Mouse (Mus musculus) midbrain, embryonic 14.5 days (tissue): Measurements from ENCODE around the gene 1110051M20Rik. TPM values are rescaled to one million over a fixed set of nuclear protein-coding genes. Genes with fewer than 3 reads are reported as not detected.
A peak's percentile ranks its signal among the peaks of the same experiment; 100 is the strongest.

Experiments
- ATAC-seq: fragments of 200-750 bp; cut with Nextera tagmentation; 2 replicates; pipeline ENCODE4 v1.8.0; 2017; ENCODE audit warnings: moderate number of reproducible peaks, moderate library complexity; ENCODE audit not compliant: low FRiP score, low TSS enrichment
- DNase-seq: peaks from one replicate; pipeline ENCODE4 v3.0.0-alpha.2; 2015
- H3K27ac ChIP-seq: fragments of 300-500 bp; sonication (generic); replicated peaks from 2 replicates; pipeline ENCODE4 v1.5.1; 2014; ENCODE audit warnings: mild to moderate bottlenecking, low read depth, low read length, moderate library complexity
- H3K27me3 ChIP-seq: fragments of 300-500 bp; sonication (generic); 2 replicates; pipeline ENCODE4 v1.6.1; 2014; ENCODE audit warnings: low read length, control low read depth, mixed read lengths; ENCODE audit not compliant: control insufficient read depth, insufficient read depth
- H3K36me3 ChIP-seq: fragments of 300-500 bp; sonication (generic); 2 replicates; pipeline ENCODE4 v1.6.1; 2014; ENCODE audit warnings: low read length, control low read depth; ENCODE audit not compliant: control insufficient read depth, insufficient read depth
- H3K4me1 ChIP-seq: fragments of 300-500 bp; sonication (generic); 2 replicates; pipeline ENCODE4 v1.6.1; 2014; ENCODE audit warnings: mild to moderate bottlenecking, antibody characterized with exemption, low read length, control low read depth; ENCODE audit not compliant: control insufficient read depth, insufficient read depth
- H3K4me2 ChIP-seq: fragments of 300-500 bp; sonication (generic); 2 replicates; pipeline ENCODE4 v1.6.1; 2014; ENCODE audit warnings: mild to moderate bottlenecking, low read length, moderate library complexity
- H3K4me3 ChIP-seq: fragments of 300-500 bp; sonication (generic); replicated peaks from 2 replicates; pipeline ENCODE4 v1.5.1; 2014; ENCODE audit warnings: low read depth, low read length
- H3K9ac ChIP-seq: fragments of 300-500 bp; sonication (generic); replicated peaks from 2 replicates; pipeline ENCODE4 v1.6.1; 2014; ENCODE audit warnings: mild to moderate bottlenecking, low read length, moderate library complexity
- H3K9me3 ChIP-seq: fragments of 300-500 bp; sonication (generic); 2 replicates; pipeline ENCODE4 v1.6.1; 2016; ENCODE audit warnings: low read length, control low read depth, mixed read lengths; ENCODE audit not compliant: control insufficient read depth
- WGBS: fragments of 180-500 bp; shearing (Covaris S2); extraction: QIAGEN DNeasy Blood & Tissue Kit; methylation state at CpG from one replicate; pipeline ENCODE4 v1.1.7; 2014; 5-methylcytosine and 5-hydroxymethylcytosine counted together
- polyA plus RNA-seq: library from polyadenylated mRNA; unstranded; fragments of >200 nt; fragmentation: Nextera tagmentation; extraction: Ambion mirVana; gene quantifications from 2 replicates; pipeline ENCODE4 v1.2.1, GENCODE M21; 2014

The 1110051M20Rik gene
- polyA plus RNA-seq, 1 experiment from 2014 or later, result 175 TPM

GRCm38 (mm10) chr2:91476841-91477240 lies 32.3 kb upstream of the 1110051M20Rik start:
- Histone ChIP-seq H3K4me2 (no peak overlapping the region), H3K27ac (no peak overlapping the region), H3K36me3 (peaks cover 41% of the 10 kb centered on the region), H3K4me1 (no peaks in the 10 kb centered on the region), H3K4me3 (no peak overlapping the region), H3K9ac (no peak overlapping the region), H3K9me3 (no peaks in the 10 kb centered on the region), H3K27me3 (no peaks in the 10 kb centered on the region)
- DNase-seq, result no peak
- WGBS, result 91% methylated on average over 7 of the region's 7 CpGs
- no peak for ATAC-seq

DNA sequence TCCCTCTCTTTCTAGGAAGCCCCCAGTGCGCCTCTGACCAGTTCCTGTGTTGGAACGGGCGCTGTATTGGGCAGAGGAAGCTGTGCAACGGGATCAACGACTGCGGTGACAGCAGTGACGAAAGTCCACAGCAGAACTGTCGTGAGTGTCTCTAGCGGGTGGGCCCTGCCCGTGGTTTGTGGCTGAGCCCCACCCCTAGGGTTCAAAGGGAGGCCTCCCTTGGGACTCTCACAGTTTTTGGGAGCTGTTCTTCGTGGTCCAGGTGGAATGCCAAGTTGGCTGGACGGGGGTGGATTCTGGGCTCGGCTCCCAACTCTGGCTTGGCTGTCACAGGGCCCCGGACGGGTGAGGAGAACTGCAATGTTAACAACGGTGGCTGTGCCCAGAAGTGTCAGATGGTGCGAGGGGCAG lies 31.8 kb upstream of the 1110051M20Rik start:
- Histone ChIP-seq H3K27me3 (no peaks in the 10 kb centered on the region), H3K9me3 (no peaks in the 10 kb centered on the region), H3K27ac (no peak overlapping the region), H3K4me3 (no peak overlapping the region), H3K4me1 (no peaks in the 10 kb centered on the region), H3K9ac (no peak overlapping the region), H3K4me2 (no peak overlapping the region), H3K36me3 (peaks cover 41% of the 10 kb centered on the region)
- DNase-seq (no peak), ATAC-seq (no peak)
- 88% methylated on average over 17 of the region's 17 CpGs for WGBS

- ATAC-seq (no peak), DNase-seq (no peak)
- Histone ChIP-seq H3K4me1 (peaks cover under 1% of the 10 kb centered on the region; the same call in 1 of the 2 replicates), H3K9ac (no peak overlapping the region), H3K27me3 (no peaks in the 10 kb centered on the region), H3K4me2 (no peak overlapping the region), H3K4me3 (no peak overlapping the region), H3K27ac (no peak overlapping the region), H3K36me3 (peaks cover 41% of the 10 kb centered on the region), H3K9me3 (no peaks in the 10 kb centered on the region)
- WGBS, result 96% methylated on average over 7 of the region's 7 CpGs
Measured at GRCm38 (mm10) chr2:91475791-91476190, 31.3 kb upstream of the 1110051M20Rik start.

DNA sequence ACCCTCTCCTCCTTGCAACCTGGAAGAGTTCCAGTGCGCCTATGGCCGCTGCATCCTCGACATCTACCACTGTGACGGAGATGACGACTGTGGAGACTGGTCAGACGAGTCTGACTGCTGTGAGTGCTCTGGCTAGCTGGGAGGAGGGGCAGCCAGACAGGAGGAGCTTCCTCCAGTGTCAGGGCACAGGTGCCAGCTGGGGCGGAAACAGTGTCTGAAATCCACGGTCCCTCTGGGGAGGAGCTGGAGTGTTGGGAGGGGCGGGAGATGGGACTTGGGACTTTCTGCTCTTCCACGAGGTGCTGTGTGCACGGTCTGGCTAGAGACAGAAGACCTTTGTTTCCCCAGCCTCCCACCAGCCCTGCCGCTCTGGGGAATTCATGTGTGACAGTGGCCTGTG lies 29.9 kb upstream of the 1110051M20Rik start:
- no peak overlapping the region for H3K4me3 ChIP-seq
- H3K27me3 ChIP-seq, result no peaks in the 10 kb centered on the region
- H3K27ac ChIP-seq, result no peak overlapping the region
- H3K36me3 ChIP-seq, result peaks cover 41% of the 10 kb centered on the region
- H3K9me3 ChIP-seq, result no peaks in the 10 kb centered on the region
- WGBS, result 68% methylated on average over 12 of the region's 12 CpGs
- H3K4me2 ChIP-seq, result no peak overlapping the region
- H3K9ac ChIP-seq, result no peak overlapping the region
- peaks cover 14% of the 10 kb centered on the region for H3K4me1 ChIP-seq
- no peak for DNase-seq
- ATAC-seq, result no peak

DNA sequence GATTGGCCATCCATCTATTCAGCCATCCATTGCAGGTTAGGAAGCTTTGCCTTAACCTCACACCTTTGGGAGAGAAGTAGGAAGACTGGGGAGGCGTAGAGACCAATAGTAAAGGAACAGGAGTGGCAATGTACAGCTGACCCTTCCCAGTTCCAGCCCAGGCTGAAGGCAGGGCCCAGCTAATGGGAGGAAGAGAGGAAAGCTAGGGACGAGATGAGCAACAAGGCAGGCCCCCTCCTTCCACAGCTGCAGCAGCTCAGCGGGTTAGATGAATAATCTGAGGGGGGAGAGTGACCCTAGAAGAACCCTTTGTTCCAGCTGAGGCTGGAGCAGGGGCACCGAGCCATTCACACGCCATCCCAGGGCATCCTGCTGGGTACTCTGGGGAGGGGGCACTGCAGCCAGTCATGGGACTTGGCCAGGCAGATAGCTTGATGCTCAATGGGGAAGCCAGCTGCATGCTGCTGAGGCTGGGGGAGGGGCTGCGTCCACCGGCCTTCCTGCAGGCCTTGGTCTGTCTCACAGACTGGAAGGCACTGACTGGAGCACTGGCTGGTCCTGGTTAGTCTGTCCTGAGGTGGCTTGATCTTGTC lies 25.6 kb upstream of the 1110051M20Rik start:
- DNase-seq (peak; percentile 57), ATAC-seq (peak; percentile 53; the same call in 1 of the 2 replicates)
- Histone ChIP-seq H3K36me3 (peaks cover 20% of the 10 kb centered on the region; the same call in 1 of the 2 replicates), H3K4me1 (peaks cover 18% of the 10 kb centered on the region), H3K9me3 (no peaks in the 10 kb centered on the region), H3K27ac (peak overlapping the region; percentile 63), H3K4me2 (no peak overlapping the region; the same call in 1 of the 2 replicates), H3K27me3 (no peaks in the 10 kb centered on the region), H3K4me3 (no peak overlapping the region), H3K9ac (no peak overlapping the region)
- 16% methylated on average over 7 of the region's 7 CpGs for WGBS

DNA sequence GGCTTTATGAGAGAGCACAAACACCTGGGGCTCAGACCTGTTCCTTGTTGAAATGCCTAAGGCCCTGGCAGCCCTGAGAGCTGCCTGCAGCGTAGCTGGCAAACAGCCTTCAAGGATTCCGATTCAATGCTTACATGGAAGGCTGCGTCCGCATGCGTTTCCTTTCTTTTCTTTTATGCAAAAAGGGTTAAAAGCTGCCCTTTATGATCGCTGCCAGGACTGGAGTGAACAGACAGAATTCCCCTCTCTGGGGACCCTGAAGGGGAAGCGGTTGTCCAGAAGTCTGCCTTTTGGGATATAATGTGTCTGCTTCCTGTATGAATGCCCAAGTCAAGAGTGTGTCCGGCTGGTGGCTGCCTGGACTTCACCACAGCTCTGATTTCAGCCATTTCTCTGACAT lies 23.1 kb upstream of the 1110051M20Rik start:
- Histone ChIP-seq H3K27me3 (no peaks in the 10 kb centered on the region), H3K4me3 (no peak overlapping the region), H3K4me1 (peaks cover 26% of the 10 kb centered on the region), H3K9me3 (no peaks in the 10 kb centered on the region), H3K9ac (no peak overlapping the region), H3K36me3 (no peaks in the 10 kb centered on the region), H3K27ac (0 out of 2 replicates have a peak overlapping the region, but pooled peaks have one; percentile 6), H3K4me2 (no peak overlapping the region)
- no peak for ATAC-seq
- WGBS, result 34% methylated on average over 8 of the region's 8 CpGs
- no peak for DNase-seq

DNA sequence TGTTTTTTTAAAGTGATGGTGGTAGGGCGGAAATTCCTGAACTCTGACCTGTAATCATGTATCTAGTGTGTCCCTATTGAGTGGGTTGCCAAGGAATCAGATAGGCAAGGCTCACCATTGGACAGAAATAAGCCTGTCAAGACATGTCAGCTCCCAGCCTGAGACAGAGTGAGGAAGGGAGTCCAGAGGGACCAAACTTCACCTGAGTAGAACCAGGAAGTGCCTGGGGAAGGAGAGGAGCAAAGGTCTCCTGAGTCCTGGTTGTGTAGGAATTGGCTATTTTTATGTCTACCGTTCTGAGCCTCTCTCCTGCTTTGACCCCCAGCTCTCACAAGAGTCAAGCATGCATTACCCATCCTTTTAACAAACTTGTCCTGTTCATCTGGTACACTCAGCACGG lies 21.4 kb upstream of the 1110051M20Rik start:
- no peaks in the 10 kb centered on the region for H3K27me3 ChIP-seq
- no peaks in the 10 kb centered on the region for H3K36me3 ChIP-seq
- no peak for DNase-seq
- 89% methylated on average over 3 of the region's 3 CpGs for WGBS
- H3K27ac ChIP-seq, result no peak overlapping the region
- no peak overlapping the region for H3K9ac ChIP-seq
- H3K9me3 ChIP-seq, result no peaks in the 10 kb centered on the region
- H3K4me3 ChIP-seq, result no peak overlapping the region
- ATAC-seq, result no peak
- H3K4me2 ChIP-seq, result no peak overlapping the region
- peaks cover 41% of the 10 kb centered on the region for H3K4me1 ChIP-seq

GRCm38 (mm10) chr2:91462681-91463080 lies 18.2 kb upstream of the 1110051M20Rik start:
- Histone ChIP-seq H3K36me3 (no peaks in the 10 kb centered on the region), H3K9ac (peak overlapping the region; percentile 58), H3K4me1 (peaks cover 41% of the 10 kb centered on the region), H3K27me3 (peaks cover 7% of the 10 kb centered on the region; the same call in 1 of the 2 replicates), H3K9me3 (no peaks in the 10 kb centered on the region), H3K4me3 (peak overlapping the region; percentile 19; the same call in 1 of the 2 replicates), H3K27ac (peak overlapping the region; percentile 66), H3K4me2 (peak overlapping the region; percentile 45)
- ATAC-seq (peak; percentile 32; the same call in 1 of the 2 replicates), DNase-seq (peak; percentile 64)
- 10% methylated on average over 12 of the region's 12 CpGs for WGBS

DNA sequence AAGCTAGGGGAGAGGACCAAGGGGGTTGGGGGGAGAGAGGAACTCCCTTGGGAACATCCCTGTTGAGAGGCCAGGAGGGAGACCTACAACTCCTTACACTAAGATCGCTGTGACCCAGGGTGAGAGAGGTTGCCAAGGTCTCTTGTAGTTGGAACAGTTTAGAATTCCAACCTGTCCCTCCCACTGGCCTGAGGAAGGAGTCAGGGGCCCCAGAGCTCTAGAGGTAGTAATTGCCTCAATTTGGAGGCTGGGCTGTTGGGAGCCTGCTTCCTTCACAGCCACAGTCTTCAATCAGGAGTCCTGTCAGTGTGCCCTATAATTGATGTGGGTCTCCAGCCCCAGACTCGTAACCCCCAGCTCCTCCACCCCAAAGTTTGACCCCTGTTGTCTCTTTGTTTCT lies 17.7 kb upstream of the 1110051M20Rik start:
- no peaks in the 10 kb centered on the region for H3K9me3 ChIP-seq
- no peak overlapping the region for H3K9ac ChIP-seq
- 15% methylated on average over 2 of the region's 2 CpGs for WGBS
- no peak overlapping the region for H3K4me3 ChIP-seq
- no peak overlapping the region; the same call in 1 of the 2 replicates for H3K27ac ChIP-seq
- DNase-seq (no peak), ATAC-seq (no peak)
- H3K4me1 ChIP-seq, result peaks cover 46% of the 10 kb centered on the region
- H3K27me3 ChIP-seq, result peaks cover 7% of the 10 kb centered on the region; the same call in 1 of the 2 replicates
- no peaks in the 10 kb centered on the region for H3K36me3 ChIP-seq
- H3K4me2 ChIP-seq, result peak overlapping the region; percentile 45
